31 mouse cellular contexts compared by ENCODE assay signal in genomic region chr17:25723470-25723869, GRCm38 (mm10). TPM values are rescaled to one million over a fixed set of nuclear protein-coding genes. Genes with fewer than 3 reads are reported as not detected.
DNase-seq lines count a peak whose midpoint lies in the region; ATAC-seq and TF ChIP-seq lines count a peak whose summit lies in the region.
"Had no signal": no experiment of that assay in that cellular context is flagged by ENCODE, and none has a peak within 500 bp of the region (broad histone marks: within the 10 kb centered on the region; RNA-seq: fewer than 3 reads in every experiment).

No protein-coding gene starts in this region.

- DNase-seq in gastrocnemius, adult 2 months: peak; percentile 18
- no peak for DNase-seq in gastrocnemius, postnatal 14 days
- DNase-seq in midbrain, embryonic 10.5 days (ENCODE audit: low spot score): no peak
- DNase-seq in ovary, postnatal 36 days (ENCODE audit: low spot score): no peak
- DNase-seq: adrenal gland, adult 2 months; adrenal gland, postnatal 14 days; cerebellum, adult 11 months; cerebellum, adult 2 months; cerebellum, adult 9-11 months; gastrocnemius, postnatal 10 days; heart, adult 18-20 months; heart, postnatal 14 days; heart, postnatal 4 days had no signal

- peaks cover 10% of the 10 kb centered on the region for H3K27me3 ChIP-seq in midbrain, embryonic 10.5 days (ENCODE audit: low read depth, poor library complexity, severe bottlenecking)
- H3K27me3 ChIP-seq in midbrain, embryonic 15.5 days (replicated peaks): no peaks in the 10 kb centered on the region
- H3K27me3 ChIP-seq in E14TG2a.4 (ENCODE audit: insufficient read depth, low read length) (no peaks in the 10 kb centered on the region), ES-Bruce4 (ENCODE audit: control insufficient read depth, insufficient read depth, low read length, poor library complexity, severe bottlenecking) (no peaks in the 10 kb centered on the region)

- no peak for ATAC-seq in midbrain, embryonic 15.5 days (replicated peaks)
- ATAC-seq: CD4-positive, CD25-positive, alpha-beta regulatory T cell, adult 4 months; forebrain, embryonic 14.5 days; hindbrain, postnatal 0 days; inflammation-experienced regulatory T-cells, adult 6 months; intestine, embryonic 16.5 days had no signal

- 94% methylated on average over 19 of the region's 19 CpGs for WGBS in midbrain, embryonic 10.5 days
- WGBS in midbrain, embryonic 15.5 days: 94% methylated on average over 19 of the region's 19 CpGs

- H3K9me3 ChIP-seq in midbrain, embryonic 10.5 days (replicated peaks): no peaks in the 10 kb centered on the region
- no peaks in the 10 kb centered on the region for H3K9me3 ChIP-seq in midbrain, embryonic 15.5 days
- H3K9me3 ChIP-seq in E14TG2a.4 (ENCODE audit: low read length) (no peaks in the 10 kb centered on the region), ES-Bruce4 (replicated peaks; ENCODE audit: control insufficient read depth, insufficient read depth, low read length, poor library complexity, severe bottlenecking) (no peaks in the 10 kb centered on the region)
- H3K9me3 ChIP-seq: forebrain, embryonic 10.5 days; heart, embryonic 10.5 days; heart, embryonic 13.5 days had no signal

- TF ChIP-seq POLR2A in ES-Bruce4 (IDR thresholded peaks at IDR 0.05; ENCODE audit: insufficient read depth, low read length): no peak

- H3K4me2 ChIP-seq in midbrain, embryonic 15.5 days: no peak overlapping the region
- H3K4me2 ChIP-seq: heart, embryonic 13.5 days; hindbrain, embryonic 14.5 days had no signal

- H3K4me1 ChIP-seq in midbrain, embryonic 10.5 days: peaks cover 40% of the 10 kb centered on the region
- H3K4me1 ChIP-seq in midbrain, embryonic 15.5 days: peaks cover 17% of the 10 kb centered on the region
- H3K4me1 ChIP-seq in E14TG2a.4 (replicated peaks; ENCODE audit: low read depth, low read length): peaks cover 82% of the 10 kb centered on the region
- H3K4me1 ChIP-seq in ES-Bruce4 (ENCODE audit: control insufficient read depth, insufficient read depth, low read length): no peaks in the 10 kb centered on the region

- TF ChIP-seq CTCF in gastrocnemius, adult 2 months (IDR thresholded peaks at IDR 0.05): no peak
- TF ChIP-seq CTCF in E14TG2a.4 (conservative IDR thresholded peaks at IDR 0.05; ENCODE audit: low read length): no peak
- no peak for TF ChIP-seq CTCF in ES-Bruce4 (IDR thresholded peaks at IDR 0.05; ENCODE audit: low read depth, low read length)

- H3K9ac ChIP-seq in midbrain, embryonic 15.5 days: no peak overlapping the region
- H3K9ac ChIP-seq in ES-Bruce4 (ENCODE audit: low read depth, poor library complexity, severe bottlenecking): peak overlapping the region; percentile 41
- H3K9ac ChIP-seq: heart, embryonic 13.5 days; hindbrain, embryonic 14.5 days had no signal

- intact Hi-C loops in gastrocnemius, adult 2 months (cut with DNase I): no loop called here
- intact Hi-C loops in gastrocnemius, postnatal 14 days (cut with DNase I; ENCODE audit: low total_unique reads): no loop called here

- TF ChIP-seq EP300 in ES-Bruce4 (IDR thresholded peaks at IDR 0.05; ENCODE audit: insufficient read depth, low read depth, low read length): no peak

- peaks cover 74% of the 10 kb centered on the region for H3K36me3 ChIP-seq in midbrain, embryonic 10.5 days
- H3K36me3 ChIP-seq in midbrain, embryonic 15.5 days (replicated peaks): no peaks in the 10 kb centered on the region
- H3K36me3 ChIP-seq in E14TG2a.4 (ENCODE audit: insufficient read depth, low read length): peaks cover 84% of the 10 kb centered on the region
- H3K36me3 ChIP-seq in ES-Bruce4 (ENCODE audit: control insufficient read depth, insufficient read depth, low read length, poor library complexity, severe bottlenecking): peaks cover 20% of the 10 kb centered on the region

- no peak overlapping the region for H3K4me3 ChIP-seq in gastrocnemius, adult 2 months
- H3K4me3 ChIP-seq in midbrain, embryonic 10.5 days: peak overlapping the region; percentile 9; the same call in 1 of the 2 replicates
- no peak overlapping the region for H3K4me3 ChIP-seq in midbrain, embryonic 15.5 days
- peak overlapping the region; percentile 68 for H3K4me3 ChIP-seq in E14TG2a.4 (replicated peaks; ENCODE audit: low read length)
- H3K4me3 ChIP-seq in ES-Bruce4 (ENCODE audit: low read depth, low read length): peak overlapping the region; percentile 41
- H3K4me3 ChIP-seq: forebrain, embryonic 10.5 days; heart, embryonic 10.5 days; heart, embryonic 13.5 days had no signal

- no peak overlapping the region for H3K27ac ChIP-seq in gastrocnemius, adult 2 months
- H3K27ac ChIP-seq in midbrain, embryonic 10.5 days (replicated peaks): no peak overlapping the region
- no peak overlapping the region for H3K27ac ChIP-seq in midbrain, embryonic 15.5 days
- H3K27ac ChIP-seq in ES-Bruce4 (ENCODE audit: insufficient read depth, low read length): no peak overlapping the region
- H3K27ac ChIP-seq: forebrain, embryonic 10.5 days; heart, embryonic 10.5 days; heart, embryonic 13.5 days; hindbrain, embryonic 14.5 days; hindbrain, postnatal 0 days had no signal

RNA-seq across cellular contexts. Expression of gene Chtf18, which starts 3.7 kb away (rescaled TPM):
- under 1 TPM; 0.77 to 0.86 TPM for total RNA-seq in gastrocnemius, adult 2 months (2021)
- total RNA-seq in gastrocnemius, postnatal 14 days (2021): 1 to 10 TPM; 1.3 to 2.5 TPM
- 55.9 and 58.9 TPM in 2 replicates for polyA plus RNA-seq in midbrain, embryonic 10.5 days (2016; fragmentation: Nextera tagmentation; extraction: Ambion mirVana)
- 5.7 and 6.3 TPM in 2 replicates for polyA plus RNA-seq in midbrain, embryonic 15.5 days (2015; fragmentation: Nextera tagmentation; extraction: Ambion mirVana)
- 39.4 and 47.2 TPM in 2 replicates for polyA plus RNA-seq in ES-Bruce4 (2011; ENCODE audit: insufficient read depth, insufficient read length, low read depth, missing spikeins)

RNA-seq across cellular contexts. Expression of gene Rpusd1, which starts 4.0 kb away (rescaled TPM):
- total RNA-seq in gastrocnemius, adult 2 months (2021): 1 to 10 TPM; 3.9 to 4.0 TPM
- 1 to 10 TPM; 3.4 to 3.8 TPM for total RNA-seq in gastrocnemius, postnatal 14 days (2021)
- 22.5 and 24.7 TPM in 2 replicates for polyA plus RNA-seq in midbrain, embryonic 10.5 days (2016; fragmentation: Nextera tagmentation; extraction: Ambion mirVana)
- 27.7 and 30.5 TPM in 2 replicates for polyA plus RNA-seq in midbrain, embryonic 15.5 days (2015; fragmentation: Nextera tagmentation; extraction: Ambion mirVana)
- polyA plus RNA-seq in ES-Bruce4 (2011; ENCODE audit: insufficient read depth, insufficient read length, low read depth, missing spikeins): 17.0 and 18.4 TPM in 2 replicates

RNA-seq across cellular contexts. Expression of gene Gng13, which starts 6.5 kb away (rescaled TPM):
- total RNA-seq in gastrocnemius, adult 2 months (2021): not detected
- not detected for total RNA-seq in gastrocnemius, postnatal 14 days (2021)
- polyA plus RNA-seq in midbrain, embryonic 10.5 days (2016; fragmentation: Nextera tagmentation; extraction: Ambion mirVana): 0.51 and 0.77 TPM in 2 replicates
- polyA plus RNA-seq in midbrain, embryonic 15.5 days (2015; fragmentation: Nextera tagmentation; extraction: Ambion mirVana): 3.5 and 4.0 TPM in 2 replicates
- polyA plus RNA-seq in ES-Bruce4 (2011; ENCODE audit: insufficient read depth, insufficient read length, low read depth, missing spikeins): 12.4 and 17.3 TPM in 2 replicates
- total RNA-seq: adrenal gland, postnatal 14 days; common myeloid progenitor, adult 5-6 weeks; gastrocnemius, postnatal 10 days; gastrocnemius, postnatal 4 days had no signal
- polyA plus RNA-seq: adrenal gland, adult 2 months; C2C12; CD4-positive, CD25-positive, alpha-beta regulatory T cell, adult 4 months; inflammation-experienced regulatory T-cells, adult 6 months had no signal

RNA-seq across cellular contexts. Expression of gene Mslnl, which starts 12.4 kb away (rescaled TPM):
- total RNA-seq in gastrocnemius, adult 2 months (2021): not detected
- not detected for total RNA-seq in gastrocnemius, postnatal 14 days (2021)
- not detected in 2 replicates for polyA plus RNA-seq in midbrain, embryonic 10.5 days (2016; fragmentation: Nextera tagmentation; extraction: Ambion mirVana)
- not detected in 2 replicates for polyA plus RNA-seq in midbrain, embryonic 15.5 days (2015; fragmentation: Nextera tagmentation; extraction: Ambion mirVana)
- 0.30 TPM in 1 of 2 replicates, not detected in the other for polyA plus RNA-seq in ES-Bruce4 (2011; ENCODE audit: insufficient read depth, insufficient read length, low read depth, missing spikeins)
- total RNA-seq: adrenal gland, adult 2 months; adrenal gland, postnatal 14 days; adrenal gland, postnatal 4 days; common myeloid progenitor, adult 5-6 weeks; gastrocnemius, postnatal 10 days; gastrocnemius, postnatal 4 days; heart, adult 18-20 months; heart, postnatal 14 days; heart, postnatal 4 days had no signal
- polyA plus RNA-seq: C2C12; CD4-positive, CD25-positive, alpha-beta regulatory T cell, adult 4 months; forebrain, embryonic 10.5 days; forebrain, embryonic 14.5 days; heart, embryonic 10.5 days; heart, embryonic 13.5 days; hindbrain, embryonic 11.5 days; hindbrain, embryonic 14.5 days; hindbrain, postnatal 0 days; inflammation-experienced regulatory T-cells, adult 6 months had no signal

RNA-seq across cellular contexts. Expression of gene Msln, which starts 30.7 kb away (rescaled TPM):
- total RNA-seq in gastrocnemius, adult 2 months (2021): under 1 TPM in 1 of 2 experiments, not detected in 1; 0.33 TPM
- total RNA-seq in gastrocnemius, postnatal 14 days (2021): under 1 TPM in 1 of 2 experiments, not detected in 1; 0.74 TPM
- polyA plus RNA-seq in midbrain, embryonic 10.5 days (2016; fragmentation: Nextera tagmentation; extraction: Ambion mirVana): 0.16 TPM in 1 of 2 replicates, not detected in the other
- 0.32 and 0.43 TPM in 2 replicates for polyA plus RNA-seq in midbrain, embryonic 15.5 days (2015; fragmentation: Nextera tagmentation; extraction: Ambion mirVana)
- polyA plus RNA-seq in ES-Bruce4 (2011; ENCODE audit: insufficient read depth, insufficient read length, low read depth, missing spikeins): 9.6 and 15.1 TPM in 2 replicates
- total RNA-seq: common myeloid progenitor, adult 5-6 weeks; MEL had no signal
- polyA plus RNA-seq: CD4-positive, CD25-positive, alpha-beta regulatory T cell, adult 4 months; forebrain, embryonic 10.5 days; hindbrain, embryonic 14.5 days; inflammation-experienced regulatory T-cells, adult 6 months had no signal

Comparison
In these comparisons a context has a peak if more than half of its experiments do, and no peak if none do; other contexts are left out.
1. H3K4me3 ChIP-seq: peak in midbrain, embryonic 10.5 days (single experiment), E14TG2a.4 (single experiment) and ES-Bruce4 (single experiment); none in gastrocnemius, adult 2 months (single experiment) and midbrain, embryonic 15.5 days (single experiment).